Mouse (Mus musculus): ENCODE results near the gene Scamp2. TPM values are rescaled to one million over a fixed set of nuclear protein-coding genes. Genes with fewer than 3 reads are reported as not detected.
A peak's percentile ranks its signal among the peaks of the same experiment; 100 is the strongest.

The Scamp2 gene
- polyA plus RNA-seq, 1 experiment from 2014 or later, result 56.0 TPM

- no peaks in the 10 kb centered on the region for H3K27me3 ChIP-seq (replicated peaks; ENCODE audit: control insufficient read depth, insufficient read depth, low read length)
- ATAC-seq, result no peak
- no peak overlapping the region for H3K27ac ChIP-seq (ENCODE audit: low read length)
- H3K4me1 ChIP-seq (replicated peaks; ENCODE audit: control insufficient read depth, insufficient read depth, low read length), result no peaks in the 10 kb centered on the region
- no peak overlapping the region for H3K9ac ChIP-seq (replicated peaks; ENCODE audit: low read depth, low read length)
- H3K4me2 ChIP-seq (ENCODE audit: low read length), result no peak overlapping the region
- 84% methylated on average over 6 of the region's 6 CpGs for WGBS
- no peak overlapping the region for H3K4me3 ChIP-seq (replicated peaks; ENCODE audit: low read length)
- H3K36me3 ChIP-seq (ENCODE audit: control insufficient read depth, insufficient read depth), result peaks cover 23% of the 10 kb centered on the region
- no peaks in the 10 kb centered on the region for H3K9me3 ChIP-seq (ENCODE audit: control insufficient read depth, low read length)
Observed at GRCm38 (mm10) chr9:57577144-57577849, 16.6 kb downstream of the Scamp2 start.

GRCm38 (mm10) chr9:57584991-57585390 is 24.2 kb downstream of the Scamp2 start:
- ATAC-seq, result no peak
- peaks cover 7% of the 10 kb centered on the region for H3K4me1 ChIP-seq (replicated peaks; ENCODE audit: control insufficient read depth, insufficient read depth, low read length)
- H3K27ac ChIP-seq (ENCODE audit: low read length), result no peak overlapping the region
- WGBS, result 90% methylated on average over 3 of the region's 3 CpGs
- peaks cover 37% of the 10 kb centered on the region for H3K36me3 ChIP-seq (ENCODE audit: control insufficient read depth, insufficient read depth)
- H3K9ac ChIP-seq (replicated peaks; ENCODE audit: low read depth, low read length), result no peak overlapping the region
- no peak overlapping the region for H3K4me2 ChIP-seq (ENCODE audit: low read length)
- H3K4me3 ChIP-seq (replicated peaks; ENCODE audit: low read length), result no peak overlapping the region
- no peaks in the 10 kb centered on the region for H3K9me3 ChIP-seq (ENCODE audit: control insufficient read depth, low read length)
- H3K27me3 ChIP-seq (replicated peaks; ENCODE audit: control insufficient read depth, insufficient read depth, low read length), result no peaks in the 10 kb centered on the region

- peaks cover 3% of the 10 kb centered on the region; the same call in 1 of the 2 replicates for H3K36me3 ChIP-seq (ENCODE audit: control insufficient read depth, insufficient read depth)
Observed at GRCm38 (mm10) chr9:57589224-57590126, 28.7 kb downstream of the Scamp2 start, which contains the start of gene Ulk3. Ulk3 (plus strand) TSS chr9:57589452.

GRCm38 (mm10) chr9:57590726-57591125 is 30.0 kb downstream of the Scamp2 start:
- 36% methylated on average over 5 of the region's 5 CpGs for WGBS
- Histone ChIP-seq H3K36me3 (ENCODE audit: control insufficient read depth, insufficient read depth) (peaks cover 10% of the 10 kb centered on the region), H3K4me2 (ENCODE audit: low read length) (no peak overlapping the region; the same call in 1 of the 2 replicates), H3K9ac (replicated peaks; ENCODE audit: low read depth, low read length) (no peak overlapping the region), H3K27ac (ENCODE audit: low read length) (no peak overlapping the region), H3K4me3 (replicated peaks; ENCODE audit: low read length) (no peak overlapping the region), H3K27me3 (replicated peaks; ENCODE audit: control insufficient read depth, insufficient read depth, low read length) (no peaks in the 10 kb centered on the region), H3K9me3 (ENCODE audit: control insufficient read depth, low read length) (no peaks in the 10 kb centered on the region), H3K4me1 (replicated peaks; ENCODE audit: control insufficient read depth, insufficient read depth, low read length) (peaks cover 15% of the 10 kb centered on the region)
- no peak for ATAC-seq

More at GRCm38 (mm10) chr9:57589224-57590126, 28.7 kb downstream of the Scamp2 start, which contains the start of gene Ulk3:
- peaks cover 15% of the 10 kb centered on the region for H3K4me1 ChIP-seq (replicated peaks; ENCODE audit: control insufficient read depth, insufficient read depth, low read length)
- H3K27me3 ChIP-seq (replicated peaks; ENCODE audit: control insufficient read depth, insufficient read depth, low read length), result no peaks in the 10 kb centered on the region
- H3K9me3 ChIP-seq (ENCODE audit: control insufficient read depth, low read length), result no peaks in the 10 kb centered on the region
- peak within 1 kb of the TSS; percentile 79 for H3K4me3 ChIP-seq (replicated peaks; ENCODE audit: low read length)
- WGBS, result under 1% methylated on average over 58 of the region's 58 CpGs
- H3K4me2 ChIP-seq (ENCODE audit: low read length), result peak within 1 kb of the TSS; percentile 76
- H3K9ac ChIP-seq (replicated peaks; ENCODE audit: low read depth, low read length), result peak within 1 kb of the TSS; percentile 89
- H3K27ac ChIP-seq (ENCODE audit: low read length), result peak within 1 kb of the TSS; percentile 67
- peak; percentile 91 for ATAC-seq

GRCm38 (mm10) chr9:57593454-57594173 is 32.9 kb downstream of the Scamp2 start:
- H3K27ac ChIP-seq (ENCODE audit: low read length), result no peak overlapping the region
- peaks cover 7% of the 10 kb centered on the region for H3K36me3 ChIP-seq (ENCODE audit: control insufficient read depth, insufficient read depth)
- H3K4me3 ChIP-seq (replicated peaks; ENCODE audit: low read length), result no peak overlapping the region
- H3K27me3 ChIP-seq (replicated peaks; ENCODE audit: control insufficient read depth, insufficient read depth, low read length), result no peaks in the 10 kb centered on the region
- ATAC-seq, result no peak
- no peak overlapping the region for H3K9ac ChIP-seq (replicated peaks; ENCODE audit: low read depth, low read length)
- no peaks in the 10 kb centered on the region for H3K9me3 ChIP-seq (ENCODE audit: control insufficient read depth, low read length)
- 58% methylated on average over 12 of the region's 12 CpGs for WGBS
- H3K4me1 ChIP-seq (replicated peaks; ENCODE audit: control insufficient read depth, insufficient read depth, low read length), result peaks cover 15% of the 10 kb centered on the region
- no peak overlapping the region for H3K4me2 ChIP-seq (ENCODE audit: low read length)

GRCm38 (mm10) chr9:57594174-57594509 is 33.4 kb downstream of the Scamp2 start:
- ATAC-seq, result no peak
- H3K9me3 ChIP-seq (ENCODE audit: control insufficient read depth, low read length), result no peaks in the 10 kb centered on the region
- H3K27me3 ChIP-seq (replicated peaks; ENCODE audit: control insufficient read depth, insufficient read depth, low read length), result no peaks in the 10 kb centered on the region
- no peak overlapping the region for H3K4me3 ChIP-seq (replicated peaks; ENCODE audit: low read length)
- peaks cover 7% of the 10 kb centered on the region for H3K36me3 ChIP-seq (ENCODE audit: control insufficient read depth, insufficient read depth)
- 81% methylated on average over 9 of the region's 9 CpGs for WGBS
- no peak overlapping the region for H3K4me2 ChIP-seq (ENCODE audit: low read length)
- no peak overlapping the region for H3K9ac ChIP-seq (replicated peaks; ENCODE audit: low read depth, low read length)
- H3K4me1 ChIP-seq (replicated peaks; ENCODE audit: control insufficient read depth, insufficient read depth, low read length), result peaks cover 12% of the 10 kb centered on the region
- H3K27ac ChIP-seq (ENCODE audit: low read length), result no peak overlapping the region

- peaks cover 7% of the 10 kb centered on the region for H3K36me3 ChIP-seq (ENCODE audit: control insufficient read depth, insufficient read depth)
- no peaks in the 10 kb centered on the region for H3K27me3 ChIP-seq (replicated peaks; ENCODE audit: control insufficient read depth, insufficient read depth, low read length)
- H3K27ac ChIP-seq (ENCODE audit: low read length), result no peak overlapping the region
- H3K4me2 ChIP-seq (ENCODE audit: low read length), result no peak overlapping the region
- 90% methylated on average over 8 of the region's 8 CpGs for WGBS
- H3K4me1 ChIP-seq (replicated peaks; ENCODE audit: control insufficient read depth, insufficient read depth, low read length), result peaks cover 12% of the 10 kb centered on the region
- ATAC-seq, result no peak
- no peak overlapping the region for H3K4me3 ChIP-seq (replicated peaks; ENCODE audit: low read length)
- H3K9me3 ChIP-seq (ENCODE audit: control insufficient read depth, low read length), result no peaks in the 10 kb centered on the region
- no peak overlapping the region for H3K9ac ChIP-seq (replicated peaks; ENCODE audit: low read depth, low read length)
Observed at GRCm38 (mm10) chr9:57597265-57597664, 36.5 kb downstream of the Scamp2 start.

- Histone ChIP-seq H3K36me3 (ENCODE audit: control insufficient read depth, insufficient read depth) (peaks cover 7% of the 10 kb centered on the region), H3K4me3 (replicated peaks; ENCODE audit: low read length) (no peak overlapping the region), H3K4me1 (replicated peaks; ENCODE audit: control insufficient read depth, insufficient read depth, low read length) (peaks cover 12% of the 10 kb centered on the region), H3K4me2 (ENCODE audit: low read length) (no peak overlapping the region), H3K27me3 (replicated peaks; ENCODE audit: control insufficient read depth, insufficient read depth, low read length) (no peaks in the 10 kb centered on the region), H3K27ac (ENCODE audit: low read length) (no peak overlapping the region), H3K9ac (replicated peaks; ENCODE audit: low read depth, low read length) (no peak overlapping the region), H3K9me3 (ENCODE audit: control insufficient read depth, low read length) (no peaks in the 10 kb centered on the region)
- 28% methylated on average over 4 of the region's 4 CpGs for WGBS
- no peak for ATAC-seq
Observed at GRCm38 (mm10) chr9:57597929-57598382, 37.2 kb downstream of the Scamp2 start.

All from forebrain, embryonic 16.5 days (tissue).